Mouse (Mus musculus) hindlimb bud, embryonic 11.5 days (tissue): ENCODE data around the gene Dnpep.

Experiments
- DNase-seq: peaks from one replicate; pipeline ENCODE4 v3.0.0-alpha.2; 2012; ENCODE audit warnings: low read depth, low spot score; ENCODE audit errors: extremely low spot score

Gene Dnpep

DNA sequence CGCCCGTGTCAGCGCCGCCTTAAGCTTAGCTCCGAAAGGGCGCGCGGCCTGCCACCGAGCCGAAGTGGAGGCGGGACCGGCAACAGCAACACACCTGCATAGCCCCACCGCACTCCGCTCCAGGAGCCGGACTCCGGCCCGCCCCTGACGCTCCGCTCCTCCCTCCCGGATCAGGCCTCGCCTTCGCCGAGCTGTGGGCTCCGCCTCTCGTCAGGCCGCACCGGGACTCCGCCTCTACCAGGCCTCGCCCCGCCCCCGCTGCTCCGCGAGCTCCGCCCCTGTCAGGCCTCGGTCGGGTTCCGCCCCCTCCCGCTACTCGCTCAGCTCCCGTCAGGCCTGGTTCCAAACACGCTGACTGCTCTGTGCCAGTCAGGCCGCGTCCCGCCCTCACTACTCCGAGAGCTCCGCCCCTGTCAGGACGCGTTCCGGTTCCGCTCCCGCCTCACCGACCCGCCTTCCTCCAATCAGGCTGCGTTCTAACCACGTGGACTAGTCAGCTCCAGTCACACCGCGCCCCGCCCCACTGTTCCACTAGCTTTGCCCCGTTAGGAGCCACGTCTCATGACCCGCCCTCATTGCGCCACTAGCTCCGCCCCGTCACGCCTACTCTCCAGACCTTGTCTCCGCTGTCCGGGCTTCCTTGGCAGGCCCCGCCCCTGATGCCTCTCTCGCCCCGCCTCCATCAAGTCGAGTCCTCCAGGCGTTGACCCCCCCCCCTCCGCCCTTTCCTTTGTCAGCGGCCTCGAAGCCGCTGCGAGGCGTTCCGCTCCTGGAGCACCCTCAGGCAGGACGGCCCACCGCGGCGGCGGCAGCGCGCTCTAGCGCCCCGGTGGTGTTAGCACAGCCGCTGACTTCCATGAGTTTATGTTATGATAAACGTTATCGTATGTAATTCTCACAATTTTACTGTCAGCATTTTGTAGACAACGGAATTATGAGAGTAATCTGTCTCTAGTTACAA, at the start of gene Dnpep:
Gene Dnpep, minus strand, starts transcription at position 750 of the 961 bp plus-strand sequence.
- peak; percentile 93 for DNase-seq

GRCm38 (mm10) chr1:75365510-75366137, 47.8 kb upstream of the Dnpep start:
- DNase-seq = no peak

- DNase-seq = no peak
These were observed 46.1 kb upstream of the Dnpep start for GRCm38 (mm10) chr1:75363868-75364267.

GRCm38 (mm10) chr1:75361750-75362149, 44.0 kb upstream of the Dnpep start:
- no peak for DNase-seq

DNA sequence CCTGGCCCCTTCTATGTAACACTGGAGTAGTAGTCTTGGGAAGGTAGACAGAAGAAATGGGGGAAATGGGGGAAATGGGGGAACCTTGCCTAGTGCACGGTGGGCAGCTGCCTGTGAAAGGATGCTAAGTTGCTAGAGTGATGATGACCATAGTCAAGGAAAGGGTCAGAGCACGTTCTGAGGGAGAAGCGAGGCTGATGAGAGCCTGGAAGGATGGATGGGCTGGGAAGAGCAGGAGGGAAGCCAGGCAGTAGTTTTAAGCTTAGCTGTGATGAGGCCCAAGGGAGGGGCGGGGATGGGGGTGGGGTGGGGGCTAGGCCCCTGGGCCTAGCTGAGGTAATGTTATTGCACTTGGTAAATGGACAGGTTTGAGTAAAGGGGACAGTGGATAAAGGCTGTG, 43.3 kb upstream of the Dnpep start:
- DNase-seq = no peak

DNA sequence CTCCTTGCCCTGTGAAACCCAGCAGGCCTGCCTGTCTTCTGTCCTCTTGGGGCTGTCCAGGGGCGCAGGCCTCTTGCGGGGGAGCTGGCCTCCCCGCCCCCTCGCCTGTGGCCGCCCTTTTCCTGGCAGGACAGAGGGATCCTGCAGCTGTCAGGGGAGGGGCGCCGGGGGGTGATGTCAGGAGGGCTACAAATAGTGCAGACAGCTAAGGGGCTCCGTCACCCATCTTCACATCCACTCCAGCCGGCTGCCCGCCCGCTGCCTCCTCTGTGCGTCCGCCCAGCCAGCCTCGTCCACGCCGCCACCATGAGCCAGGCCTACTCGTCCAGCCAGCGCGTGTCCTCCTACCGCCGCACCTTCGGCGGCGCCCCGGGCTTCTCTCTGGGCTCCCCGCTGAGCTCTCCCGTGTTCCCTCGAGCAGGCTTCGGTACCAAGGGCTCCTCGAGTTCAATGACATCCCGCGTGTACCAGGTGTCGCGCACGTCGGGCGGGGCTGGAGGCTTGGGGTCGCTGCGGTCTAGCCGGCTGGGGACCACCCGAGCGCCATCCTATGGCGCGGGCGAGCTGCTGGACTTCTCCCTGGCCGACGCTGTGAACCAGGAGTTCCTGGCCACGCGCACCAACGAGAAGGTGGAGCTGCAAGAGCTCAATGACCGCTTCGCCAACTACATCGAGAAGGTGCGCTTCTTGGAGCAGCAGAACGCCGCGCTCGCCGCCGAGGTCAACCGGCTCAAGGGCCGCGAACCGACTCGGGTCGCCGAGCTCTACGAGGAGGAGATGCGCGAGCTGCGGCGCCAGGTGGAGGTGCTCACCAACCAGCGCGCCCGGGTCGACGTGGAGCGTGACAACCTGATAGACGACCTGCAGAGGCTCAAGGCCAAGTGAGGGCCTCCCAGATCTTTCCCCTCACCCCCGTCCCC, 42.6 kb upstream of the Dnpep start, which contains the start of gene Des:
Gene Des, plus strand, starts transcription at position 218 of the 920 bp plus-strand sequence.
- DNase-seq = no peak

- DNase-seq = no peak
These were observed 41.6 kb upstream of the Dnpep start for GRCm38 (mm10) chr1:75359346-75359745.

DNA sequence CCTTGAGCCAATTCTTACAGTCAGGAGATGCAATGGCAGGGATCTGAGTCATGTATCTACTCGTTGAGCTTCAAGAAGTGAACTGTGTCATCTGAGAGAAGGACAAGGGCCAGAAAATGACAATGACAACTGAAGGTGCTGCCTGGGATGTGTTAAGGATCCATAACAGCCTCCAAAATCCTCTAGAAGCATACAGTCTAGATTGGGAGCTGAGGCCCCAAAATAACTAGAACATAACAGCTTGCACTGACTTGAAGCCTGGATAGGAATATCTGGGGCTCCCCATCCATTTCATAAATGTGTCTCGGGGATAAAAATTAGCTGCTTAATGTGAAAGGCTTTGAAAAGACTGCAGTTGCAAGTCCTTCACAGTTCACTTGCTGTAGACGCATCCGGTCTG, 40.2 kb upstream of the Dnpep start:
- no peak for DNase-seq

- DNase-seq = no peak
These were observed 39.5 kb upstream of the Dnpep start for GRCm38 (mm10) chr1:75357261-75357660.

GRCm38 (mm10) chr1:75349275-75349674, 31.5 kb upstream of the Dnpep start:
- DNase-seq = no peak

DNA sequence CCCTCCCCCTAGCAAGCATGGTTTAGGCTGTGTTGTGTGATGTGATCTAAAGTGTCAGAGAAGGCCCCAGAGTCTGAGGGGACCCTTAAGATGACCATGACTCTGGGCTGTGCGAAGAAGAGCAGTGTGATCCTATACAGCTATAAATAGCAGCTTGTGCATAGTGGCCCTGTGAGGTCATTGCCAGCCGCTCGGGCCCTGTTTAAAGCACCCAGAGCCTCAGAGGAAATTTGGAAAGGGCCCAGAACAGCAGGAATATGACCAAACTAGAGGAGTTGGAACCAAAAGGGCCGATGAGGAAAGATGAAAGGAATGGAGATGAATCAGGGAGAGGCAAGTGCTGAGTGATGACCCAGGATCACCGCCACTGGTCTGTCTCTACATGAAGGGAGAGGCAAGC, 29.5 kb upstream of the Dnpep start:
- DNase-seq = no peak

GRCm38 (mm10) chr1:75345036-75345935, 27.5 kb upstream of the Dnpep start:
- DNase-seq = no peak

DNA sequence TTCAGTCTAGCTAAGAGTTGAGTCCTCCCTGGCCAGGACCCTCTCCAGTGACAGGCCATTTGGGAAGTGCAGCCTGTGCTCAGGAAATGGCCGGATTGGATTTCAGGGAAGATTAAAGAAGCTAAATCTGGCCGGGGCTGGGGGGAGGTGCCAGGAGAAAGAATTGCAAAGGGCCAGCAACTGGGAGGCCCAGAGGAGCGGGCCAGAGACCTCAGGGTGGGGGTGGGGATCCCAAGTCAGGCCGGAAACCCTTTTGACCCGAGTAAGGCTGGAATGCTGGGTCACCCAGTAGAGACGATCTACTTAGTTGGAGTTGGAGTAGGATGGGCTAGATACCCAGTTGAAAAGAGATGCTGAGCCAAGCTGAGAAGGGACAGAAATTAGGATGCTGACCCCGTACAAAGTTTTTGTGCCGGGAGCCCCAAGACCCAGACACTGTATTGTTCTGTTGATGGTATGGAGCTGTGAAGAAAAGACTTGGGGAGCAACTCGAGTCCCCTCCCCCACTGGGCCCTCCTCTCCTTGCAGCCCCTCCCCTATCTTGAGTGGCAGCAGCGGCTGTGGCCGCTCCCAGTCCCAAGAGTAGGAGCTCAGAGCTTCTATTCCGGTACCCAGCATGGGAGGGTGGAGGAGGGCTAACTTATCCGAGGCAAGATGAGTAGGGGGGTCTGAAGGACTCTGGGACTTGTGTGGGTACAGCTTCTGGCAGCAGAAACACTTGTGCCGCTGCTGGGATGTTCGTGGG, 26.7 kb upstream of the Dnpep start:
- DNase-seq = no peak

GRCm38 (mm10) chr1:75342874-75343416, 25.2 kb upstream of the Dnpep start:
- DNase-seq = no peak

- DNase-seq = no peak
These were observed 22.7 kb upstream of the Dnpep start for GRCm38 (mm10) chr1:75340519-75340918.

DNA sequence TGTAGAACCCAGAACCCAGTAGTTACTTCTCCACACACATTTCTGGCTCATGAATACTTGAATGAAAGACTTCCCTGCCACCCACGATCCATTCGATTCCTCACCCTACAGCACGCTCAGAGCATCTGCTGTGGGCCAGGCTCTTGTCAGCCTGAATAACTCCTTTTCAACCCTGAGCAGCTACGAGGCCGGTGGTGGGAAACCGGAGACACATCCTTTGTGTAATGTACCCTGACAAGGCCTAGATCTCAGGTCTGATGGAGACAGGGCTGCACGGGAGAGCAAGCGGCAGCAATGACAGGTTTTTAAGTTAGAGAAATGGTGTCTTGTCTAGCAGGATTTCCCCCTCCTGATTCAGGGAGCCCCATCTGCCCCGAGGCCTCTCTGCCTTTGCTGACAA, 21.5 kb upstream of the Dnpep start:
- no peak for DNase-seq

DNA sequence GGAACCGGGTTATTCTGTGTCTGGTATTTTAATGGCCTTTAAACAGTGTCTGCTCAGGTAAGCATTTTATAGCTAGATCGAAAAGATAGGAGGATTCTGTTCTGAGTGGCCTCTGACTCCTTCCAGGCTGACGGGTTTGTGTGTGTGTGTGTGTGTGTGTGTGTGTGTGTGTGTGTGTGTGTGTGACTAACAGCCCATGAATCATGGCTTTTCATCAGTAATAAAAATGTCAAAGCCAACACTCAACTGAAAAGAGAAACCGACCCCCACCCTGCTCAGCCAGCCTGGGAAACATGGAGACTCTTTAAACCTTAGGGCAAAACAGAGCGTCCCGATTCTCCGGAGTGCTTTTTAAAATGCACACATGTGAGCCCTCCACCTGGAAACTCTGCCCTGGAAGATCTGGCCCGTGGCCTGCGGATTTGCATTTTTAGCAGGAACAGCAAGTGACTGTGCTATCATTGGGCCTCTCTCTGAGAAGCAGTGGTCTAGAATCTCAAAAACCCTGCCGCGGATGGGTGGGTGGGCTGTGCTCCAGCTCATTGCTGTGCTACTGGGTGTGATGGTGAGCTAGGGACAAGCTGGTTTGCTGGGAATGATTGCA, 20.4 kb upstream of the Dnpep start:
- DNase-seq = no peak

- DNase-seq = no peak
These were observed 19.3 kb upstream of the Dnpep start for GRCm38 (mm10) chr1:75337097-75337496.

GRCm38 (mm10) chr1:75336461-75336860, 18.7 kb upstream of the Dnpep start:
- no peak for DNase-seq
